Mouse (Mus musculus) macrophage (primary cell): ENCODE results near the gene Acvr1c. TPM values are rescaled to one million over a fixed set of nuclear protein-coding genes. Genes with fewer than 3 reads are reported as not detected.

Experiments
- H3K27ac ChIP-seq: fragments of 350-480 bp; formaldehyde crosslinking; 2 replicates; pipeline ENCODE4 v1.9.0; 2021
- H3K36me3 ChIP-seq: fragments of 350-480 bp; formaldehyde crosslinking; 2 replicates; pipeline ENCODE4 v1.9.0; 2021; ENCODE audit errors: inconsistent target
- H3K4me3 ChIP-seq: fragments of 350-480 bp; formaldehyde crosslinking; 2 replicates; pipeline ENCODE4 v1.9.0; 2021; ENCODE audit errors: inconsistent target
- H3K79me2 ChIP-seq: fragments of 350-480 bp; formaldehyde crosslinking; 2 replicates; pipeline ENCODE4 v1.9.0; 2021; ENCODE audit errors: inconsistent target
- WGBS: methylation state at CpG from one replicate; pipeline ENCODE4 v1.1.7; 2026; ENCODE audit warnings: inconsistent platforms; ENCODE audit not compliant: missing documents; 5-methylcytosine and 5-hydroxymethylcytosine counted together
- polyA plus RNA-seq: library from polyadenylated mRNA; stranded (reverse); fragments of 250-400 nt; gene quantifications from 3 replicates; pipeline ENCODE4 v1.2.4, GENCODE M21; 2018; ENCODE audit warnings: inconsistent platforms
- total RNA-seq, 78 experiments: library from RNA; depleted of rRNA; stranded (reverse); fragments of 250-400 nt; gene quantifications; 1 replicate in 9 of 78; 2 replicates in 24 of 78; 3 replicates in 43 of 78; 4 replicates in 2 of 78; pipeline ENCODE4 v1.2.4; 2018; ENCODE audit warnings: inconsistent platforms in 56 of 78

Gene Acvr1c
- not detected for total RNA-seq (2018; cell fraction: chromatin; rRNA removed)
- not detected for total RNA-seq (2018; cell fraction: cytosol; rRNA removed)
- not detected for total RNA-seq (2018; cell fraction: nucleus; rRNA removed)
- polyA plus RNA-seq: not detected in 3 replicates

- Histone ChIP-seq H3K36me3 (no peaks in the 10 kb centered on the region), H3K27ac (no peak within 1 kb of the TSS), H3K4me3 (no peak within 1 kb of the TSS), H3K79me2 (no peaks in the 10 kb centered on the region)
- 1% methylated on average over 63 of the region's 65 CpGs for WGBS
Observed at GRCm38 (mm10) chr2:58357414-58358131, at the start of gene Acvr1c. Acvr1c (minus strand) TSS chr2:58357895.

- no peak overlapping the region for H3K27ac ChIP-seq
- no peaks in the 10 kb centered on the region for H3K36me3 ChIP-seq
- WGBS: 96% methylated on average over 2 of the region's 2 CpGs
- H3K79me2 ChIP-seq: no peaks in the 10 kb centered on the region
- no peak overlapping the region for H3K4me3 ChIP-seq
Observed at GRCm38 (mm10) chr2:58403481-58403880, 45.8 kb upstream of the Acvr1c start.

DNA sequence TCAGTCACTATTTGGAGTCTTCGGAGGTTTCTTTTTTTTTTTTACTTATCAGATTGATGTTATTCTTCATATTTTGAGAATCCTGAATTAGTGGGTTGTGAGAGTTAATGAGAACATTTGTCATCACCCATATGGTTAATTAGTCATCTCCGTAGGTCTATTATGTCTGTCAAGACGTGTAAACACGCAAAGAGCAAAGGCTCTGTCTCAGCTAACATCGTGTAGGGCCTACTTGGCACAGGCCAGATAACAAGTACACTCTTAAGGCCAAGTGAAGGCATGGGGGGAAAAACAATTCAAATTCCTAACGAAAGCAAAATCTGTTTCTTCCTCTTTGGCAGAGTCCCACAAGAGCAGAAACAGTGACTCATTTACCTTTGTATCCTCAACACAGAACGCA is 30.9 kb upstream of the Acvr1c start:
- WGBS: 84% methylated on average over 7 of the region's 7 CpGs
- no peak overlapping the region for H3K4me3 ChIP-seq
- no peak overlapping the region for H3K27ac ChIP-seq
- no peaks in the 10 kb centered on the region for H3K36me3 ChIP-seq
- H3K79me2 ChIP-seq: no peaks in the 10 kb centered on the region

DNA sequence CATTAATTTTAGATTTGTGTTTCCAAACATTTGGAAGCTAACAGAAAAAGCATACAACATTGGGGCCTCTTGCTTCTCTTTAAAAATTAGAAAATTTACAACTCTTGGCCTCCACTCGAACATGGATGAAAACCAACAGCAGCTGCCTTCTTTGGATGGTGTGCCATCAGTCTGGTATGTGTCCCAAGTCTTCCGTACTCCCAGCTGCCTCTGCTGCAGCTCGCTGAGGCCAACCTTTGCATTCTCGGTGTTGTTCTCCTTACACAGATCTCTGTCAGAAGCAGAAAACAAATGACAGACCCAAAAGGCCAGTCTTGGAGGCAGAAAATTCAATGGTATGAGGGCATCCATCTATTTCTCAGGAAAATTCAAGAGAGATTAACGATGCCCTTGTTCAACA is 22.3 kb upstream of the Acvr1c start:
- WGBS: 94% methylated on average over 5 of the region's 5 CpGs
- Histone ChIP-seq H3K79me2 (no peaks in the 10 kb centered on the region), H3K27ac (no peak overlapping the region), H3K4me3 (no peak overlapping the region), H3K36me3 (no peaks in the 10 kb centered on the region)

GRCm38 (mm10) chr2:58379475-58379874 is 21.8 kb upstream of the Acvr1c start:
- H3K27ac ChIP-seq: no peak overlapping the region
- no peaks in the 10 kb centered on the region for H3K36me3 ChIP-seq
- WGBS: 80% methylated on average over 1 of the region's 1 CpGs
- H3K4me3 ChIP-seq: no peak overlapping the region
- no peaks in the 10 kb centered on the region for H3K79me2 ChIP-seq

- H3K4me3 ChIP-seq: no peak overlapping the region
- no peak overlapping the region for H3K27ac ChIP-seq
- H3K79me2 ChIP-seq: no peaks in the 10 kb centered on the region
- H3K36me3 ChIP-seq: no peaks in the 10 kb centered on the region
- WGBS: 93% methylated on average over 9 of the region's 9 CpGs
Observed at GRCm38 (mm10) chr2:58377417-58378130, 19.9 kb upstream of the Acvr1c start.

GRCm38 (mm10) chr2:58366196-58366595 is 8.5 kb upstream of the Acvr1c start:
- WGBS: 75% methylated on average over 3 of the region's 3 CpGs
- Histone ChIP-seq H3K4me3 (no peak overlapping the region), H3K79me2 (no peaks in the 10 kb centered on the region), H3K27ac (no peak overlapping the region), H3K36me3 (no peaks in the 10 kb centered on the region)

DNA sequence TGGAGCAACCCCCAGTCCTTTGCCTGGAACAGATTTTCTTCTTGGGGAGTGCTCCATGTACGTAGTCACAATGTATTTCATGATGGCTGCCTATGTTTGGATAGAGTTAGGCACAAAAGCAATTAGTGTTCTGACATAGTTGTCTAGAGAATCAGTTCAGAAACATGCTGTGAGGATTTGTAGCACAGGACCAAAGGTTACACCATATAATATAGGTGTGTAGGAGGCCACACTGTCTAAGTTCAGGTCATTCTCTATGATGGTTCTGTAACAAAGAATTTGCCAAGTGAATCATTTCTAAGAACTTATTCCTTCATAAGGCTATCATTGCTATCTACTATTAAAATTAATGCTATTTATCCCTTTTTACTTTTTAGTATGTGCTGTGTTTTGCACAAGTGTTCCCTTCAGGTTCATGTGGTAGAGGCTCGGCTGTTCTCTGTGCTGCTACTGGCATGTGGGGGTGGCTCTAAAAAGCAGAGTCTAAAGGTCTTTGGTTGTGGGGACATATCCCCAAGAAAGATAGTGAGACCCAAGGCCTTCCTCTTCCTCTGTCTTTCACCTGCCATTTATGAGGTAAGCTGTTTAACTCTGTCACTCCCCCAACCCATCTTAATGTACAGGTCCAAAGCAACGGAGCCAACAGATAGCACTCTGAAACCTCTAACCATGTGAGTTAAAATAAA is 3.8 kb upstream of the Acvr1c start:
- Histone ChIP-seq H3K4me3 (no peak overlapping the region), H3K36me3 (no peaks in the 10 kb centered on the region), H3K27ac (no peak overlapping the region), H3K79me2 (no peaks in the 10 kb centered on the region)
- 98% methylated on average over 3 of the region's 3 CpGs for WGBS

DNA sequence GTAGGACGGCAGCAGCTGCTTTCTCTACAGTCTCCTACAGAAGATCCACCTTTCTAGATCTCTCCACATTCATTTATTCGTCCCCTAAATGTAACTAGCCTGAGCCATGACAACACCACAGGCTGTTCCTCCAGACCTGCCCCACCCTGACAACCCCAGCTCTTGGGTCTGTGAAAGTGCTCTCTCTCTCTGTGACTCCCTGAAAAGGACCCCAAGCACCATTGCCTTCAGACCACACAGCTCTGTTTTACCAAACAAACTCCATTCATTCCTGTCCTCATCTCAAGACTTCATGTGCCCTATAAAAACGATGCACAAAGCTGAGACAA is 401 bp upstream of the Acvr1c start:
- Histone ChIP-seq H3K4me3 (no peak overlapping the region), H3K36me3 (no peaks in the 10 kb centered on the region), H3K79me2 (no peaks in the 10 kb centered on the region), H3K27ac (no peak overlapping the region)
- WGBS: 21% methylated on average over 3 of the region's 3 CpGs

- Histone ChIP-seq H3K27ac (no peak overlapping the region), H3K36me3 (no peaks in the 10 kb centered on the region), H3K79me2 (no peaks in the 10 kb centered on the region), H3K4me3 (no peak overlapping the region)
- WGBS: under 1% methylated on average over 7 of the region's 7 CpGs
Observed at GRCm38 (mm10) chr2:58357068-58357413, 654 bp downstream of the Acvr1c start.

- no peaks in the 10 kb centered on the region for H3K79me2 ChIP-seq
- no peaks in the 10 kb centered on the region for H3K36me3 ChIP-seq
- no peak overlapping the region for H3K27ac ChIP-seq
- no peak overlapping the region for H3K4me3 ChIP-seq
- 92% methylated on average over 3 of the region's 3 CpGs for WGBS
Observed at GRCm38 (mm10) chr2:58354389-58354788, 3.3 kb downstream of the Acvr1c start.

DNA sequence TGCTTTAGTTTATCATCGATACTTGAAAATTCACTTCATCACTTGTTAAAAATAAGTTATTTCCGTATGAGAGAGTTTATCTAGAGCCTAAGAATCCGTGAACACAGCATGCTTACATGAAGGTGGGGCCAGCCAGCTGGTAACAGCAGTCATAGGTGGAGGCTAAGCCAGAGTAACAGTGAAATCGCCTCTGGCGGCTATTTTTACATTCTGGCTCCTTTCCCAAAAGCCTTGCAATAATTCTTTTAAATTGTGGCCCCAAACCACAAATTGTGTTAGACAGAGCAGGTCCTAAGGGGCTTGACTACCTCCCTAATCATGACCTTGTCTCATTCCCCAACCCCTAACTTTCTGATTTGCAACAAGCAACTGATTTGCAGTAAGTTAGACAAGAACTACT is 4.8 kb downstream of the Acvr1c start:
- Histone ChIP-seq H3K79me2 (no peaks in the 10 kb centered on the region), H3K4me3 (no peak overlapping the region), H3K36me3 (no peaks in the 10 kb centered on the region), H3K27ac (no peak overlapping the region)
- 51% methylated on average over 5 of the region's 5 CpGs for WGBS

GRCm38 (mm10) chr2:58350657-58351056 is 7.0 kb downstream of the Acvr1c start:
- no peaks in the 10 kb centered on the region for H3K79me2 ChIP-seq
- H3K36me3 ChIP-seq: no peaks in the 10 kb centered on the region
- no peak overlapping the region for H3K27ac ChIP-seq
- H3K4me3 ChIP-seq: no peak overlapping the region
- WGBS: 97% methylated on average over 2 of the region's 2 CpGs

DNA sequence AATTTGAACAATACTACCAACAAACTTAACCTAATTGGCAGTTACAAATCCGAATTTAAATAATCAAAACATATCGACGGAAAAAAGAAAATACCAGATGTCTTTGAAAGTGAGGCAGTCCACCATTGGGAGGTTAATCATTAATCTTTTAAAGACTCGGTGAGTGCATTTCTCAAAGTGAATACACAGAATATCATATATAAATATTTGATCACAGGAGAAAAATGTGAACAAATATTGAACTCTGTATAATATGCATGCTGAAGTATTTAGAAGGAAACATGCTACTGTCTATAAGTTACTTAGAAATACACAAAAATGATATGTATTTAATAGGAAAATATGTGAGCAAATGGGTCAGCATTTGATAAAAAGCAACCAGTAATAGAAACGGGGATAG is 21.0 kb downstream of the Acvr1c start:
- WGBS: 86% methylated on average over 5 of the region's 5 CpGs

GRCm38 (mm10) chr2:58329589-58329988 is 28.1 kb downstream of the Acvr1c start:
- Histone ChIP-seq H3K27ac (no peak overlapping the region), H3K79me2 (no peaks in the 10 kb centered on the region), H3K36me3 (no peaks in the 10 kb centered on the region), H3K4me3 (no peak overlapping the region)
- WGBS: 93% methylated on average over 5 of the region's 5 CpGs

More for the DNA sequence above, 21.0 kb downstream of the Acvr1c start:
- H3K4me3 ChIP-seq: no peak overlapping the region
- H3K27ac ChIP-seq: no peak overlapping the region
- H3K79me2 ChIP-seq: no peaks in the 10 kb centered on the region
- no peaks in the 10 kb centered on the region for H3K36me3 ChIP-seq
